ENCODE assay signal across 9 mouse cellular contexts in the genomic region with DNA sequence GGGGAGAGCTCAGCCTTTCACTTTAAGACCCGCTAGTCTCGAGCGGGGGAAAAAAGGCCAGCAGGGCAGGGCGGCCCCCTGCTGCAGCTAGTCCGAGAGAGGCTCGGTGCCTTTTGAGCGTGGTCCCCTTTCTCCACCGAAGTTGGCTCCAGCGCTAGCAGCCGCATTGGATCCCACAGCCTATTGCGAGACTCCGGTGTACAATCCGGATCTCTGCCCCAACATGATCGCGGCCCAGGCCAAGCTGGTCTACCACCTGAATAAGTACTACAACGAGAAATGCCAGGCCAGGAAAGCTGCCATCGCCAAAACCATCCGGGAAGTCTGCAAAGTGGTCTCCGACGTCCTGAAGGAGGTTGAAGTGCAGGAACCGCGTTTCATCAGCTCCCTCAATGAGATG. TPM values are rescaled to one million over a fixed set of nuclear protein-coding genes. Genes with fewer than 3 reads are reported as not detected.
A peak's percentile ranks its signal among the peaks of the same experiment; 100 is the strongest.
DNase-seq lines count a peak whose midpoint lies in the region; ATAC-seq lines count a peak whose summit lies in the region.
"Had no signal": no experiment of that assay in that cellular context is flagged by ENCODE, and none has a peak within 500 bp of the region (broad histone marks: within the 10 kb centered on the region; RNA-seq: fewer than 3 reads in every experiment).

No protein-coding gene starts in this region.

- no peak for ATAC-seq in megakaryocyte, adult 5-6 weeks (ENCODE audit: poor library complexity, severe bottlenecking)
- no peak for ATAC-seq in neural tube, embryonic 12.5 days (ENCODE audit: low FRiP score, low read depth)

- under 1% methylated on average over 22 of the region's 22 CpGs for WGBS in neural tube, embryonic 12.5 days

- peak overlapping the region; percentile 93 for H3K4me3 ChIP-seq in megakaryocyte, embryonic 14.5 days (replicated peaks)
- H3K4me3 ChIP-seq in neural tube, embryonic 12.5 days = peak overlapping the region; percentile 46

- H3K27ac ChIP-seq in neural tube, embryonic 12.5 days = peak overlapping the region; percentile 60; the same call in 1 of the 2 replicates

- intact Hi-C loops in gastrocnemius, postnatal 36 days (cut with DNase I) = no loop called here

- peak overlapping the region; percentile 55 for H3K4me2 ChIP-seq in neural tube, embryonic 12.5 days (replicated peaks)

- peaks cover 73% of the 10 kb centered on the region for H3K27me3 ChIP-seq in megakaryocyte, embryonic 14.5 days (replicated peaks)
- H3K27me3 ChIP-seq in neural tube, embryonic 12.5 days (replicated peaks) = peaks cover 54% of the 10 kb centered on the region

- H3K9ac ChIP-seq in neural tube, embryonic 12.5 days = peak overlapping the region; percentile 73

- H3K9me3 ChIP-seq in megakaryocyte, embryonic 14.5 days = peaks cover 20% of the 10 kb centered on the region
- no peaks in the 10 kb centered on the region for H3K9me3 ChIP-seq in neural tube, embryonic 12.5 days

- H3K36me3 ChIP-seq in megakaryocyte, embryonic 14.5 days (replicated peaks; ENCODE audit: low read length) = no peaks in the 10 kb centered on the region
- no peaks in the 10 kb centered on the region for H3K36me3 ChIP-seq in neural tube, embryonic 12.5 days

- H3K4me1 ChIP-seq in megakaryocyte, embryonic 14.5 days = peaks cover 38% of the 10 kb centered on the region
- H3K4me1 ChIP-seq in neural tube, embryonic 12.5 days = peaks cover 35% of the 10 kb centered on the region

- peak; percentile 61 for DNase-seq in embryo, embryonic 9.5 days (ENCODE audit: extremely low spot score)
- peak; percentile 15 to 71 for DNase-seq in gastrocnemius, postnatal 36 days
- DNase-seq in kidney, postnatal 10 days = peak; percentile 19
- no peak for DNase-seq in retina, postnatal 1 day
- no peak for DNase-seq in spleen, adult 12 weeks (ENCODE audit: low spot score)

RNA-seq across cellular contexts. Expression of a gene that starts 0.5 kb away (rescaled TPM):
- polyA plus RNA-seq in megakaryocyte, embryonic 14.5 days (2012; ENCODE audit: insufficient read depth, low replicate concordance) = not detected in 2 replicates
- total RNA-seq in megakaryocyte, adult 5-6 weeks (2015) = not detected in 2 replicates
- not detected in 2 replicates for total RNA-seq in megakaryocyte, adult 5-6 weeks (2017)
- 1 to 10 TPM; 1.6 to 2.1 TPM for total RNA-seq in gastrocnemius, postnatal 36 days (2021)
- 52.0 and 57.1 TPM in 2 replicates for polyA plus RNA-seq in neural tube, embryonic 12.5 days (2016; fragmentation: Nextera tagmentation; extraction: Ambion mirVana)
- total RNA-seq: neutrophil, adult 5-6 weeks had no signal

Comparison
In these comparisons a context has a peak if more than half of its experiments do, and no peak if none do; other contexts are left out.
1. DNase-seq: peak in embryo, embryonic 9.5 days (single experiment), gastrocnemius, postnatal 36 days (2 of 2) and kidney, postnatal 10 days (single experiment); none in retina, postnatal 1 day (single experiment) and spleen, adult 12 weeks (single experiment).